In genomic region chr11:62194217-62194616, GRCm38 (mm10) we compare ENCODE assay signal across 32 mouse cellular contexts. TPM values are rescaled to one million over a fixed set of nuclear protein-coding genes. Genes with fewer than 3 reads are reported as not detected.
"Had no signal": no experiment of that assay in that cellular context is flagged by ENCODE, and none has a peak within 500 bp of the region (broad histone marks: within the 10 kb centered on the region; RNA-seq: fewer than 3 reads in every experiment).

No protein-coding gene starts in this region.

- H3K27ac ChIP-seq: heart, embryonic 10.5 days; heart, embryonic 13.5 days; heart, embryonic 15.5 days; hindbrain, embryonic 10.5 days; hindbrain, embryonic 12.5 days; hindbrain, embryonic 13.5 days; hindbrain, embryonic 14.5 days; hindbrain, embryonic 15.5 days; hindbrain, postnatal 0 days; kidney, embryonic 15.5 days; kidney, postnatal 0 days; layer of hippocampus, adult 2 months; left cerebral cortex, adult 2 months had no signal

- DNase-seq: heart, postnatal 10 days; heart, postnatal 36 days; heart, postnatal 4 days; kidney, adult 11 months; kidney, adult 18-20 months; kidney, adult 2 months; kidney, adult 8-10 months; kidney, adult 9 months; kidney, postnatal 10 days; kidney, postnatal 14 days; kidney, postnatal 25 days; kidney, postnatal 36 days; kidney, postnatal 4 days; layer of hippocampus, adult 9-11 months; layer of hippocampus, postnatal 36 days had no signal

- H3K4me2 ChIP-seq: heart, embryonic 11.5 days; heart, embryonic 12.5 days; heart, embryonic 13.5 days; heart, embryonic 15.5 days; hindbrain, embryonic 12.5 days; hindbrain, embryonic 13.5 days; hindbrain, embryonic 14.5 days; hindbrain, embryonic 15.5 days; kidney, embryonic 15.5 days had no signal

- H3K36me3 ChIP-seq: heart, embryonic 10.5 days; heart, embryonic 12.5 days; heart, embryonic 13.5 days; heart, embryonic 15.5 days; hindbrain, embryonic 12.5 days; hindbrain, embryonic 13.5 days; hindbrain, embryonic 15.5 days; kidney, embryonic 15.5 days had no signal

- ATAC-seq: hindbrain, embryonic 16.5 days; hindbrain, postnatal 0 days; inflammation-experienced regulatory T-cells, adult 6 months had no signal

- H3K27me3 ChIP-seq: heart, embryonic 12.5 days; heart, embryonic 13.5 days; heart, embryonic 15.5 days; hindbrain, embryonic 12.5 days; hindbrain, embryonic 13.5 days; hindbrain, embryonic 15.5 days; kidney, embryonic 15.5 days had no signal

- H3K9ac ChIP-seq: heart, embryonic 12.5 days; heart, embryonic 13.5 days; heart, embryonic 15.5 days; hindbrain, embryonic 12.5 days; hindbrain, embryonic 13.5 days; hindbrain, embryonic 14.5 days; hindbrain, embryonic 15.5 days; kidney, embryonic 15.5 days had no signal

- H3K9me3 ChIP-seq: heart, embryonic 10.5 days; heart, embryonic 12.5 days; heart, embryonic 13.5 days; heart, embryonic 15.5 days; hindbrain, embryonic 12.5 days; hindbrain, embryonic 13.5 days; hindbrain, embryonic 15.5 days had no signal

- H3K4me3 ChIP-seq: heart, embryonic 10.5 days; heart, embryonic 12.5 days; heart, embryonic 13.5 days; heart, embryonic 15.5 days; hindbrain, embryonic 10.5 days; hindbrain, embryonic 12.5 days; hindbrain, embryonic 13.5 days; hindbrain, embryonic 15.5 days; kidney, embryonic 15.5 days; layer of hippocampus, adult 2 months; left cerebral cortex, adult 2 months had no signal

- H3K4me1 ChIP-seq: heart, embryonic 10.5 days; heart, embryonic 12.5 days; heart, embryonic 13.5 days; heart, embryonic 15.5 days; hindbrain, embryonic 10.5 days; hindbrain, embryonic 12.5 days; hindbrain, embryonic 13.5 days; hindbrain, embryonic 15.5 days; kidney, embryonic 15.5 days had no signal

RNA-seq across cellular contexts. Expression of gene Adora2b, which starts 54.6 kb away (rescaled TPM):
- polyA plus RNA-seq: inflammation-experienced regulatory T-cells, adult 6 months had no signal
